Mouse (Mus musculus) CD8-positive naive resting alpha-beta T cell, adult 57 days (primary cell): Measurements from ENCODE around the gene Kcng4. TPM values are rescaled to one million over a fixed set of nuclear protein-coding genes. Genes with fewer than 3 reads are reported as not detected.

Experiments used
- total RNA-seq: library from RNA; stranded (reverse); gene quantifications from one replicate; pipeline ENCODE4 v1.2.4, GENCODE M21; 2023

Kcng4 gene
- total RNA-seq: not detected

DNA sequence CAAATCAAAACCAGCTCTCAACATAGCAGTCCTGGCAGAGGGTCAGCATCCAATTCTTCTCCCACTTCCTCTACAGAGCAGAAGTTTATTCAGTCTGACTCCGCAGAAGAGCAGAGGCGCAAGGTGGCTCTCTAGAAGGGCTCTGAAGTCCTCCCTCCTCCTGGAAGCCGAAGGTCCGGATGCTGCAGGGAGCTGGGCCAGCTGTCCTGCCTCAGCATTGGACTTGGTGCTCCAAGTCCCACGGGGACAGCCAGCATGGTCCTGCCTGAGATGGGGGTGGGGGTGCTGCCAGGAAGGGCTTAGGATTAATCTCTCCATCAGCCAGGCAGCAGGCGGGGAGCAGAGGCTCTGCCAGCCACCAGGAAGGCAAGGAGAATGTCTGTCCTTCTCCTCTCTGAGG is at the start of gene Kcng4:
Gene Kcng4 (minus strand): TSS at position 303 of the 400 bp plus-strand sequence.

DNA sequence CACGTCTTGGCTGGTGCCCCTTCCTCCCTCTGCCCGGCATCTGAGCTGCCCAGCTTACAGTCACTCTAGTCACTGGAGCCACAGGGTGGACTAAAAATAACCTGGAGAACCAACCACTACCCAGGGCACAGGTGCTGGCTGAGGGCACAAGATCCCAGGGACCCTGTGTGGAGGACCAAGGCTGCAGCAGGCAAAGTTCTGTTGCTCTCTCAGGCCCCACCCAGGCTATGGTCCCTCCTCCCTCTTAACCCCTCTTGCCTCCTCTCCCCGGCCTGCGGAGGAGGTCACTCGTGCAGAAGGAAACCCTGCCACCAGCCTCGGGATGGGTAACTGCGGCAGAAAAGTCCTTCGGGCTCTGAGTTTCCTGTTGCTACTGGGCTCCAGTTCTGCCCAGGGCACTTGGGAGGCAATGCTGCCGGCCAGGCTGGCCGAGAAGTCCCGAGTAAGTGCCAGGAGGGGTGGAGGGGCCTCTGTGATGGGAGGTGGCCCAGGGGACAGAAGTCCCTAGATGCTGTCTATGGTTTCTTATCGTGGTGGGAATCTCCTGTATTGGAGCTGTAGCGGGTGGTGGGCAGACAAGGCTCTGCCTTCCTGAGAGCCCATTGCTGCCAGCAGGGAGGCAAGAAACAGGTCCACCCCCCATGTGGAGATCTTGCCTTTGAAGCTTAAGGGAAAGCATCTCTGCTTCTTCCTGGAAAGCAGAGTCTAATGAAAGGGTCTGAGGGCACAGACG is 30.9 kb upstream of the Kcng4 start, which contains the start of gene Wfdc1:
Gene Wfdc1 (plus strand): TSS at position 147 of the 733 bp plus-strand sequence.

DNA sequence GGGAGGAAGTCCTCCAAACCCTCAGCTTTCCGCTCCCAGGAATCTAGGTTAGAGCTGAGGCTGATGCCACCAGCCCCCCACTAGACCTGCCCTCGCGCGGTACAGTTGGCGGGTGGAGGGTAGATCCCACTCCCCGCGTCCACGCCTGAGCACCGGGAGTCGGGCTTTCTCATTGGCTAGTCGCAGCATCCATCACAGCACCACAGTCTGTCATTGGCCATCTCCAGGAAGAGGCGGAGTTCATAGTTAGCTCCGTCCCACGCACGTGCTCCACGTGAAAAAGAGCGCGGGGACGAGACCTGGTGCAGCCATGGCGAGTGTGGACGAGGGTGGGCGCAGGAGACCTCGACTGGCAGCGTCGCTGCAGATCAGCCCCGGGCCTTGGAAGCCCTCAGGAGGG is 23.0 kb downstream of the Kcng4 start, which contains the start of gene Adad2:
Gene Adad2 (plus strand): TSS at position 277 of the 400 bp plus-strand sequence.

DNA sequence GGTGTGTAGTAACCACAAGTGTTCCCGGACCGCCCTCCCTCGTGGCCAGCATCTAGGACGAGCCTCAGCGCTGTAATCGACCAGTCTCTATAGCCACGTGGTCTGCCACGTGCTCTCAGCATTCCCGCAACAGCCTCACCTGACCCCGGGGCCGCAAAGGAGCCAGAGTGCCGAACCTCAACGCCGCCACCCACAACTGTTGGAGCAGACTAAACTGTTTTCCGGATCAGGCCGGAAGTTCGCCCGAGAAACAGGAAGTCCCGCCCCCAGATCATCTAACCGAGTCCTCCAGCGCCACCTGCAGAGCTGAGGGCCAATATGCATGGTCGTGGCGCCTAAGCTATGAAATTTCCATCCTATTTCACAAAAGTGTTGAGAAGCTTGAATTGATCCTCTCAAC is 30.5 kb downstream of the Kcng4 start, which contains the start of gene Taf1c:
Gene Taf1c (minus strand): TSS at position 227 of the 400 bp plus-strand sequence.

DNA sequence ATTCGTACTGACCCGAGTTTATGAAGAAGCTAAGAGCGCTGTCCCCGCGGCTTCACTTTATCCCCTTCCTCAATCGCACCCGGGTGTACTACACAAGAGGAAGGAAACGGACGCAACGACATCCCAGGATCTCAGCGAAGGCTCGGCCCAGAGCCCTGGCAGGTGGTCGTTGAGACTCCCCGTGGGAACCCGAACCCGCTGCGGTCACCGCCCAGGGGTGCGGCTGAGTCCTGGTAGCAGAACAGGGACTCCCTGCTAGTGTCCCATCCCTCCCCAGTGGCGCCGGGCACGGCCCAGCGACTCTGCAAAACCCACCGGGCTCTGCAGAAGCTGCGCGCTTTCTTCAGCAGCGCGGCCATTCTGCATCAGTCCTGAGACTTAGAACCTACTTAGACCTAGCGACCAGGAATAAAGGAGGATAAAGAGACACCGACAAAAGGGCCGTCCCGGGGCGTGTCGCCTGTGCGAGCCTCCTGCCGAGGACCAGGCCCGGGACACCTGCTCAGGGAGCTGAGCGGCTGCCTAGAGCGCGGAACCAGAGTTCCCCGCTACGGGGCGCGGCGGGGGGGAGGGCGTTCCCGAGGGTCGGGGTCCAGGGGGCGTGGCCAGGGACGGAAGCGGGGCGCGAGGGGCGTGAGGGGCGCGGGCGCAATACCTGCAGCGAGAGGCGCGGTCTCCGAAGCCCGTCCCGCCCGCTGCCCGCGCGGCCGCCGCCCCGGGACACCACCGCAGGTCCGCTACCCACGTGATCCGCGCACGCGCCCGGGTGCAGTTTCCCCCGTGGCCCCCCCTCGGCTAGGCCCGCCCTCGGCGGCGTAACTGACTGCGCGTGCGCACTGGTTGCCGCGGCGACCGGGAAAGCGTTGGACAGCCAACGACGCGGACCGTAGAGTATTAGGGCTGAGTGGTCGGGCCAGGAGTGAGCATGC is 60.8 kb downstream of the Kcng4 start, which contains the start of the genes Hsdl1 and Dnaaf1:
Gene Hsdl1 (minus strand): TSS at position 747 of the 929 bp plus-strand sequence.
Gene Dnaaf1 (plus strand): TSS at position 799 of the 929 bp plus-strand sequence.

Other genes starting within 250 kb of the Kcng4 start
- gene Mlycd, start 240.8 kb downstream of the Kcng4 start, total RNA-seq: 14.7 TPM
- gene Osgin1, start 201.6 kb downstream of the Kcng4 start, total RNA-seq: 5.5 TPM
- gene Necab2, start 189.0 kb downstream of the Kcng4 start, total RNA-seq: not detected
- 1.4 TPM for gene Slc38a8, start 134.0 kb downstream of the Kcng4 start, total RNA-seq
- 130 TPM for gene Mbtps1, start 76.9 kb downstream of the Kcng4 start, total RNA-seq
- gene Hsdl1, start 60.5 kb downstream of the Kcng4 start, total RNA-seq: 60.2 TPM
- not detected for gene Dnaaf1, start 60.4 kb downstream of the Kcng4 start, total RNA-seq
- 19.8 TPM for gene Taf1c, start 30.5 kb downstream of the Kcng4 start, total RNA-seq
- gene Adad2, start 22.9 kb downstream of the Kcng4 start, total RNA-seq: not detected
- gene Wfdc1, start 30.7 kb upstream of the Kcng4 start, total RNA-seq: not detected
- gene Atp2c2, start 64.3 kb upstream of the Kcng4 start, total RNA-seq: not detected
- 3.2 TPM for gene Tldc1, start 142.7 kb upstream of the Kcng4 start, total RNA-seq
- 573 TPM for gene Cotl1, start 204.9 kb upstream of the Kcng4 start, total RNA-seq
- gene Klhl36, start 226.6 kb upstream of the Kcng4 start, total RNA-seq: 12.0 TPM